Mouse (Mus musculus): Measurements from ENCODE around the gene Pinlyp.

Gene Pinlyp

DNA sequence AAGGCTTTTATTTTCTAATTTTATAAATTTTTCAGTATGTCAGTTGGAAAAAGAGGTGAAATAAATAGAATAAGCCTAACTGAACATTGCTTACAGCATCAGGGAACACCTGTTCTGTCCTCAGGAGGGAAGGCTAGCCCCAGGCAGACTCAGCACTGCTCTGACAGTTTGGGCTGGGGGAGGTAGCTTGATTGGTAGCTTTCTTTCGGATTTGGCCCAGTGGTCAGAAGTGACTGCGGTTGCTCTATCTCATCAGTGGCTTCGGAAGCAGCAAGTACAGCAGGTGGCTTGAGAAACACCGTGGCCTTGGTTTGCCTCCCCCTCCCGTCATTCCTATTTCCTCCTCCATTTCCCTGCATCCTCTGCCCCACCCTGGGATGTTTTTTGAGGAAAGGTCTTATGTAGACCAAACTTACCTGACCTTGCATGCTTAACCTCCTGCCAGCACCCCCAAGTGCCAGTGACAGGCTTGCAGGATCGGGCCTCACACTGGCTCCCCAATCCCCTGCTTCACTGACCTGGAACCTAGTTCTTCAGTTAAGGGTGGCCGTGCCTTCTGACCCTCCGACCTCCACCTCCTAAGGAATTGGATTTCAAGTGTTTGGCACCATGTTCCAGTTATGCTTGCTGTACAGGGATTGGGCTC is 17.4 kb upstream of the Pinlyp start:
- DNase-seq (ENCODE audit: low spot score) = no peak

DNA sequence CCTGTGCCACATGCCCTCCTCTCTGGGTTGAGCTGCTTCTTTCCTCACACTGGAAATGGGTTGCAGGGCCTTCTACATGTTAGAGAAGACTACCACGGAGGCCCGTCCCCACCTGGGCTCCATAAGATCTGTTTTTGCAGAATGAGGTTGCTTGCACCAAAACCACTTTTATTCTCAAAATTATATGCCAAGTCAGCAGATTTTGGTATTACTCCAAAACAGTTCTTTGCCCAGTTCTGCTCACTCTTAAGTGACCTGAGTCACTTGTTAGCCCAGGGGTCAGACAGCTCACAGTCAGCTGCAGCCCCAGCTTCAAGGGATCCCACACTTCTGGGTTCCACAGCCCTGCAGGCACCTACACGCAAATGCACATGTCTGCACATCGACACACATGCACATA is 15.5 kb upstream of the Pinlyp start:
- no peak for DNase-seq (ENCODE audit: low spot score)

DNA sequence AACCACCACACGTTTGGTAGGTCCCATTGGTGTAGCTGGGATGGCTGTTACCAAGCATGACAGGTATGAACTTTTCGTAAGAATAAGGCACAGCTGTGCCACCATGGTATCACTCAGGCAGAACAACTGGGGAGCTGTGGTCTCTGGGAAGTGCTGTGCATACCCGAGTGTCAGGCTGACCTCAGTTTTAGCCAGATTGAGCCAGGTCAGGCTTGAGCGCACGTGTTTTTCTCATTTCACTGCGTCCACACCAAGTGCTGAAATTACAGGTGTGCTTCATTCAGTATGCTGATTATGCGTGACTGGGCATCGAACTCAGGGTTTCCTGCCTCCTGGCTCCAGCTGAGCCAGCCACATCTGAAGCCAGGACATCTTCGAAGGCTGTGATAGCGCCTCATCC is 9.9 kb upstream of the Pinlyp start:
- no peak for DNase-seq (ENCODE audit: low spot score)

DNA sequence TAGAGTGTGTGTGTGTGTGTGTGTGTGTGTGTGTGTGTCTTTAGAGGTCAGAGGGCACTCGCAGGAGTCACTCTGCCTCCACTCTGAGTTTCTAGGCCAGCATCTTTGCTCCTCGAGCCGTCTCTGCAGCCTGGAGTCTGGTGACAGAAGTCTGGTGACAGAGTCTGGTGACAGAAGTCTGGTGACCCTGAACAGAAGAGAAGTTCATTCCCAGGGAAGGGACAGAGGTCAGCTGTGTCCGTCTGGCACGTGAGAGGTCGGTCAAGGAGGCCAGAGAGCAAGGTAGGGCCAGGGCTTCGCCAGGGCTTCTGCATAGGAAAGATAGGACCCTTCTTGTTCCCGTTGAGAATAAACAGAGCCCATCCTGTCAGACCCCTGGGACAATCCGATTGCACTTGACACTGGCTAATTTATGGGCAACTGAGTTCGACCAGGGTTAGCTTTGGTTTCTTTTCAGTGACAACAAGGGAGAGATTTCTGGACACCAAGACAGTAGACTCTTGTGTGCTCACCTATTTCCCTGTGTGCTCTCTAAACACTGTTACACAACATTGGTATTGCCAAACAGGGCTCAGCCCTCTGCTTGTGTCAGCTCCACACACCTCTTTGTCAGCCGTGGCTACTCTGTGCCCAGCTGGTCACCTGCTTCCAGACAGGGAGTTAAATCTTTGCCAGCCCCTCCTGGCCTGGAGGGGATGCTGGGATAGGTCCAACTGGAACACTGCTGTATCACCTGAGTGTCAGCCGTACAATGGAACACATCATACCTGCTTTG is 6.3 kb upstream of the Pinlyp start:
- DNase-seq (ENCODE audit: low spot score) = no peak

DNA sequence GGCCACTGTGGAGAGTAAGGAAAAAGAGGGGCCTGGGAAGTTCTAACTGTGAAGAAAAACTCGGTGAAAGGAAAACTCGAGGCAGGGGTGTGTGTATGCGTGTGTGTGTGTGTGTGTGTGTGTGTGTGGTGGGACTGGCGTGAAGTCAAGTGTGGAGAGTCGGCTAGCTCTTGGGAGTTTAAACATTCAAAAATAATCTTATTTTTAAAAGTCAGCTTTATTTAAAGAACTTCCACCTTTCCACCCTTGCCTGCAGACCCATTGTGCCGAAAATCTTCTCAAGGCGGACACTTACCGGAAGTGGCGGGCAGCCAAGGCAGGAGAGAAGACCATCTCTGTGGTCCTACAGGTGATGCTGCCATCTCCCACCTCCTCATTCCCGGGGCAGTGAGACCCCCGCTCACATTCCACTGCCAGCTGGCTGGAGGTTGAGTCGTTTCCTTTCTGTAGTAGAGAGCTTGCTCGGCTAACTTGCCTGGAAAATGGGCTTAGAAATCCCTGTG is 1.7 kb upstream of the Pinlyp start:
- no peak for DNase-seq (ENCODE audit: low spot score)

DNA sequence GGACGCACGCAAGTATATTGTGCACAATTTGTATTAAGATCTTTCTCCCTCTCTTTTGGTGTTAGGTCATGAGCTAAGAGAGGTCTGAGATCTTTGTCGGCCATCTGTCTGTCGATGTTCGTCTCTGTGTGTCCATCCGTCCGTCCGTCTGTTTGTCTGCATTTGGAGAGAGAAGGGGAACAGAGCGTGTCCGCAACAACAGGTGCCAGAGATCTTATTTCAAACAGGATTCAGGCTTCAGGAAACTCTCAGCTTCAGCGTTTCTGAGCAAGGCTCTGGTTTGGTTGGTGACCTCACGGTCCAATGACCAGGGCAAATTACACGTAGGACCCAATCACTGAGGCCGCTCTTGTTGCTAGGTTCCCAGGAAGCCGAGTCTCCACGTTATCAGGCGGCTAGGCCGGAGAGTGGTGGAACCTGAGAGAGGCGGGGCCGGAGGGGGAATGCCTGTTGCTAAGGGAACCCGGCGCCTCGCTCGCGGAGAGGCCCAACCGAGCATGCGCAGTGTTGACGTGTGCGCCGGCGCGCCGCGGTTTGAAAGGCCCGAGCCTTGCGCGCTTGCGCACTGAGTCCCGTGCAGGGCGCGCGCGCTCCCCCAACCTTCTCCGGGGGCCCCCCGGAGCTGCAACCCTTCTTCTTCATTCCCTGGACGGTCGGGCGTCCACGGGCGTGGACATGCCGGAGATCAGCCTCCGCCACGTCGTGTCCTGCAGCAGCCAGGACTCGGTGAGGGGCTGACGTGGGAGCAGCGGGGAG is 894 bp upstream of the Pinlyp start:
- DNase-seq (ENCODE audit: low spot score) = peak; percentile 100

DNA sequence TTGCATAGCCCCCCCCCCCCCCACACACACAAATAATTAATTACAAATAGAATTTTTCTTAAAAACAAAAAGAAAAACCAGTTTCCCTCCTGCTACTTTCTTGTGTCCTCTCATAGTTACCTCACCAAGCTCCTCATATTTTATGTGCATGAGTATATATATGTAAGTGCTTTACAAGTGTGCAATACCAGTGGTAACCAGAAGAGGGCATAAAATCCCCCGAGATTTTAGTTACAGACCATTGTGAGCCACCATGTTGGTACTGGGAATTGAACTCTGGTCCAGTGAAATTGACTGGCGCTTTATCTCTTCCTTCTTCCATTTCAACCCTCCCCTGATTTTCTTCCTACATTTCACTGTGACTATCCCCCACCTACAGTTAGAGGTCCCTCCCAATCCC is 1.4 kb downstream of the Pinlyp start:
- no peak for DNase-seq (ENCODE audit: low spot score)

DNA sequence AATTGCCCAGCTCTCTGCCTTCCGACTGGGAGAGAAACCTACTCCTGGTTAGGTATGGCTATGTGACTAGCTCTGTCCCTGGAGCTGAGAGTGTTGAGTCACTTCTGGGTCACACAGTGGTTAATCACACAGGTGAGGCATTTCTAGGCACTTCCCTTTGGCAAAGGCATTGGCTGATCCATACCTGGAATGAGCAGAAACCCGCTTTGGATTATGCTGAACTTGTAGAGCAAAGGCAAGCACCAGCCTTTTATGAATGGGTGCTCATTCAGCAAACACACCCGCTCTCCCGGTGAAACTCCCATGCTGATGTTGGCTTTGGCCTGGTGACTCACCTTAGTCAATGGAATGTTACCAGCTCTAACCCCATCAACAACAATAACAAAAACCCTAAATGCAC is 6.2 kb downstream of the Pinlyp start:
- DNase-seq (ENCODE audit: low spot score) = no peak

DNA sequence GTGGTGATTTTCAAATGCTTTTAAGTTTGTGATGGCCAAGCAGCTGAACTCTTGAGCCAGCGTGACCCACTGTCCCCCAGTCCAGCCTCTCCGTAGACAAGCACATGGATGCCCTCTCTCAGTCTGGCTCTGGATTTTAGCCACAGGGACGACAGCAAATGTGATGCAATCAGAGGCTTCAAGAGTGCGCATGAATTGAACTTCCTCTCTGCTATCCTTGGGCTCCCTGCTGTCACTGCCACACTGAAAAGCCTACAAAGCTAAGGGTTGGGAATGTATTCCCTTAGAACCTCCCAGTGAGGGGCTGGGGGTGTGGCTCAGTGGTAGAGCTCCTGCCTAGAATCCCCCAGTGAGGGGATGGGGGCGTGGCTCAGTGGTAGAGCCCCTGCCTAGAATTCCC is 7.2 kb downstream of the Pinlyp start:
- no peak for DNase-seq (ENCODE audit: low spot score)

DNA sequence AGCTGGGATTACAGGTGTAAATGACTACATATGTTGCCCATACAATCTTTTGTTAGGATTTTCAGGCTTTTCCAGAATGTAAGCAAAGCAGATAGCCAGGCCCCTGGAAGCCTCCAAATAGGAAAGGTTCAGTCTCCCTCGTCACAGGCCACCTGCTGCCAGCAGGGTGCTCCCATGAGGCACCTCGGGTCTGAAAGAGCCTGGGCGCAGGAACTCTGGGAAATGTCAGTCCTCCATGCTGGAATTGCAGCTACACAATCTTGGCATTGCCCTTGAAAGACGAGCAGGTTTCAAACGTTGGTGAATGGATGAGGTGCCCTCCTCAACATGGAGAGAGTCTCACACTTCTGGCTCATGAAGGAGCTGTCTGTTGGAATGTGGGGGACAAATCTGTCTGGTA is 7.8 kb downstream of the Pinlyp start:
- DNase-seq (ENCODE audit: low spot score) = no peak

DNA sequence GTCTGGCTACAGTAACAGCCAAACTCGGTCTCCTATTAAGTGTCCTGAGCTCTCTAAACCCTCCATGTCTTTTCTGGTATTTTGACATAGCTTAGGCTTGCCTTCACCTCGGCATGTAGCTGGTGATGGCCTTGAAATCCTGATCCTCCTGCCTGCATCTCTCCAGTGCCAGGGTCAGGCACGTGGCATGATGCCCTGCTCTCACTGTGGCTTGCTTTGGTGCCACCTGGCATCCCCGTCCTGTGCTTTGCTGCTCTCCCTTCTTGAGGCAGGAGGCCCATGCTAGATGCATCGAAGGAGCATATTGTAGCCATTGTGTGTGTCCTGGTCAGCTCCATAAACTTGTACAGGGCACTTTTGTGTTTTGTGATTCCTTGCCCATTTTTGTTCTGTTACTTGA is 8.3 kb downstream of the Pinlyp start:
- DNase-seq (ENCODE audit: low spot score) = no peak

DNA sequence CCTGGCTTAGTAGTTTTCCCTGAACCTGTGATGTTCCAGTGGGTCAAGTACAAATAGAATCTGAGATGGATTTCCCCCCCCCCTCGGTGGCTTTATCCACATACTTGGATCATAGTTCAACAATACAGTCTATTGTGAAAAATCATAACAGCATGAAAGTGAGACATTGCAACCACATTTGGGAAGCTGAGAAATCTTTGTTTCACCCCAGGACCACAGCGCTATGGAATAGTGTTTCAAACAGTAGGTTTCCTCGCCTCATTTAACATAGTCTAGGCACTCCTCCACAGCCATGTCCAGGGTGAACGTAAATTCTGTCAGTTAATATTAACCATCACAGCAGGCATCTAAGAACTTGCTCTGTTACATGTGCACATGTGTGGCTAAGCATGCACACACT is 8.8 kb downstream of the Pinlyp start:
- no peak for DNase-seq (ENCODE audit: low spot score)

DNA sequence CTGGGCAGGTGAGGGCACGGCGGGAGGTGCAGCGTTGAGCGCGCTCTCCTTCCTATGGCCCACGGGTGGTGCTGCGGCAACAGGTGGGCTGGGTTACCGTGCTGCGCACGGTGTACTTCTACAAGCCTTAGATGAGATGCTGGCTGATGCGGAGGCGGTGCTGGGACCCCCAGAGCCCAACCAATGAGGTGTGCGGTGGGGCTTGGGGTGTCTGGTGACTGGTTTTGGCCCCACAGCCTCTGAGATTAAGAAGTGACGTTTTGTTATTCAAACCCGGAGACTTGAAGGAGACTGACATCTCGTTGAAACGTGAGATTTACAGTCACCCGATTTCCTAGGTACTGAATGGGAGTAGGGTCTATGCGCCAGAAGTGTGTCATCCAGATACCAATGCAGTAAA is 11.6 kb downstream of the Pinlyp start:
- no peak for DNase-seq (ENCODE audit: low spot score)

DNA sequence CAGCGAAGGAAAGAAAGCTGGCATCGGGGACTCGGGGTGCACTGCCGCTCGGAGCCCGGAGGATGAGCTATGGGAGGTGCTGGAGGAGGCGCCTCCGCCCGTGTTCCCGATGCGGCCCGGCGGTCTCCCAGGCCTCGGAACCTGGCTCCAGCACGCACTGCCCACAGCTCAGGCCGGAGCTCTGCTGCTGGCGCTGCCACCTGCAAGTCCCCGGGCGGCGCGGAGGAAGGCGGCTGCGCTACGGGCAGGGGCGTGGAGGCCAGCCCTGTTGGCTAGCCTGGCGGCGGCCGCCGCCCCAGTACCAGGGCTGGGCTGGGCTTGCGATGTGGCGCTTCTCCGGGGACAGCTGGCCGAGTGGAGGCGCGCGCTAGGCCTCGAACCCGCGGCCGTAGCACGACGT is 12.1 kb downstream of the Pinlyp start:
- DNase-seq (ENCODE audit: low spot score) = no peak

DNA sequence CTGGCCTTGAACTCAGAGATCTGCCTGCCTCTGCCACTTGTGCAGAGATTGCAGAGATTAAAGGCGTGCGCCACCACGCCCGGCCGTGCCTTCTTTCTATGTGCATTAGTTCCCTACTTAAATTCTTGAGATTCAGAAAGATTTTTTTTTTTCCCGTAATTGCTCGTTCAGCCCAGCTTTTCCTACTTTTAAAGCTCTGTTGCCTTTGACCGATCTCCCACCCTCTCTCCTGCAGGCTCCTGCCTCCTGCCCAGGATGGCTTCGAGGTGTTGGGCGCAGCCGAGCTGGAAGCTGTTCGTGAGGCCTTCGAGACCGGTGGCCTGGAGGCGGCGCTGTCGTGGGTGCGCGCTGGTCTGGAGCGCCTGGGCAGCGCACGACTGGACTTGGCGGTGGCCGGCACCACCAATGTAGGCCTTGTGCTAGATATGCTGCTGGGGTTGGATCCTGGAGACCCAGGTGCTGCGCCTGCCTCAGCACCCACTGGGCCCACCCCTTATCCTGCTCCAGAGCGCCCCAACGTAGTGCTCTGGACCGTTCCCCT is 12.8 kb downstream of the Pinlyp start:
- DNase-seq (ENCODE audit: low spot score) = no peak

DNA sequence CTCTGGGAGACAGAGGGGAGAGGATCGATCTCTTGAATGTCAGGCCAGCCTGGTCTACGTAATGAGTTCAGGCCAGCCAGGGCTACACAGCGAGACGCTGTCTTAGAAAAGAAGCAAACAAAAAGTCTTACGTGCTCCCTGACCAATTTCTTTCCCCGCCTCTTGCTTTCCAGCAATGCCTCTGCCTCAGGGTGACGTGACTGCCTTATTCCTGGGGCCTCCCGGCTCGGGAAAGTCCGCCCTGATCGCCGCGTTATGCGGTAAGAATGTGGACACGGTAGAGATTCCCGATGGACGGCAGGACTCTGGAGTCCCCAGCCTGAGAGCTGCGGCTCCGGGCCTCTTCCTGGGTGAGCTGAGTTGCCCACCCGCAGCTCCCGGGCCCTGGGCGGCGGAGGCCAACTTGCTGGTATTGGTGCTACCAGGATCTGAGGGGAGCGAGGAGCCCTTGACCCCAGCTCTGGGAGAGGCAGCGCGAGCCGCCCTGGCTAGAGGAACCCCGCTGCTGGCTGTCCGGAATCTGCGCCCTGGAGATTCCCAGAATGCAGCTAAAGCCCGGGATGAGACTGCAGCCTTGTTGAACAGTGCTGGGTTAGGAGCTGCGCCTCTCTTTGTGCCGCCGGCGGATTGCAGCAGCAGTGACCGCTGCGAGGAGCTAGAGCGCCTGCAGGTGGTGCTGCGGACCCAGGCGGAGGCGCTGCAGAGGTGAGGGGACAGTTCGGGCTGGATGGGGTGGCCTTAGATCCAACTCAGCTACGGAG is 14.5 kb downstream of the Pinlyp start:
- DNase-seq (ENCODE audit: low spot score) = peak; percentile 87

DNA sequence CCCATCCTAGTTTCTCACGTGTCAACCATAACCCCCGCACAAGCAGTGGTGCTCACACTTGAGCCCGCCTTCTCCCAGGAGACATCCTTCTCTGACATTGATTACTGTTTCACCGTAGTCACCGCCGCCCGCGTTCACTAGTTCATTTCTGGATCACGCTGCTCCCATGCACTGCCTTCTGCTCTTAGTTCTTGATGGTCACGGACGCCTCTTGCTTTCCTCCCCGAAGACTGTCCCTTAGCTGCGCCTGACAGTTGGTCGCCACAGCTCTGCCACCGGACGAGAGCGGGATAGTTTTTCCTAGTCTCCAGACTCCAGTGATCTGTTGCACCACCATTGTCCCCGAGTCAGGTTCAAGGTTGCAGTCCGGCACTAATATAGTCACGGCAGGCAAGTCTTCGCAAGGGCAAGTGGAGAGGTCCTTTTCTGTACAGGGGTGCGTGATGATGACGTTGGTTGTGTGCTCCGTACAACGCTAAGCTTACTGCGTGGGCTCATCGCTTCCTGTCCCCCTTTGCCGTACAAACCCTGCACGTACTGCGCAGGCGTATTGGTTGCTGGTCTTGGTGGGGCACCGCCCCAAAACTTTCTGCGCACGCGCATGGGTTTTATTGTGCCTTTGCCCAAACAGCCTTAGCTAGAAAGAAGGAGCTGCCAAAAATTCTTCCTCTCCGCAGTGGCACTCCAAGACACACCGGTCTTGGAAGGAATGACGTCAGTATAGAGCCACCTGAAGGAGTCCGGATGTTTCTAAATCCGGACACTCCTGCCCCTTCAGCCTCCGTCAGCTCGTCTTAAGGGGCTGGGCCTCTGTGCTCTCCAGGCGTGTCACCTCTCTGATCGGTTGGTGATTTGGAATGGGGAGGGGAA is 15.6 kb downstream of the Pinlyp start, which contains the start of gene Irgq:
Gene Irgq, plus strand, starts transcription at position 628 of the 870 bp plus-strand sequence.
- DNase-seq (ENCODE audit: low spot score) = peak; percentile 100

DNA sequence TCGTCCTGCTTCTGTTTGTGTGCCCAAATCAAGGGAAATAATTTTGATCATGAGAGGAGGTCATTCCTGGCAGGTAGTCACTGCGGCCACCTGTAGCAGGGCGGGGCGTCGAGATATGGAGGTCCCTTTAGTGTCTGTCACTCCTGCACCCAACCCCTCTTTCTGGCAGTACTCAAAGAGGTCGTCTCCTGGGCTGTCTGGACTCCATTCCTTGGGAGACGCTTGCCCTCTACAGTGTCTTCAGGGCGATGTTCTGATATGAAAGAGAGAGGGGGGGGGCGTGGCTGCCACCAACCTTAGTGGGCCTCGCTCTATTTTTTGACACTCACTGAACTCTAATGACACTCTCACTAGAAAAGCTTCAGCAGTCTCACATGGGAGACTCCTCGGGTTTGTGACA is 16.3 kb downstream of the Pinlyp start:
- DNase-seq (ENCODE audit: low spot score) = no peak

DNA sequence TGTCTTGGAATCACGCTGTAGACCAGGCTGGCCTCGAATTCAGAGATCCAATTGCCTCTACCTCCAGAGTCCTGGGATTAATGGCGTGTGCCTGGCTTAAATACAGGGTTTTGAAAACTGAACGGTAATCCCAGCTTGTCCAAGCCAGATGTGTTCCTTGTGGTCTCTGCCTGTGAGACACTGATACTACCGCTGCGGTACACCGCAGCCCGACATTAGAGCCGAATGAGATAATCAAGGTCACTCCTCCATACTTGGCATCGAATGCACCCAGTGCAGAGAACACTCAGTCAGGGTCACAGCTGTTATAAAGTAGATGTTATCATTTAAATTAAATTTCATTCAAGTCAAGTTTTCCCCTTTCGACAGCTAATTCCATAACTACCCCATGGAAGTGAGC is 17.1 kb downstream of the Pinlyp start:
- DNase-seq (ENCODE audit: low spot score) = no peak

DNA sequence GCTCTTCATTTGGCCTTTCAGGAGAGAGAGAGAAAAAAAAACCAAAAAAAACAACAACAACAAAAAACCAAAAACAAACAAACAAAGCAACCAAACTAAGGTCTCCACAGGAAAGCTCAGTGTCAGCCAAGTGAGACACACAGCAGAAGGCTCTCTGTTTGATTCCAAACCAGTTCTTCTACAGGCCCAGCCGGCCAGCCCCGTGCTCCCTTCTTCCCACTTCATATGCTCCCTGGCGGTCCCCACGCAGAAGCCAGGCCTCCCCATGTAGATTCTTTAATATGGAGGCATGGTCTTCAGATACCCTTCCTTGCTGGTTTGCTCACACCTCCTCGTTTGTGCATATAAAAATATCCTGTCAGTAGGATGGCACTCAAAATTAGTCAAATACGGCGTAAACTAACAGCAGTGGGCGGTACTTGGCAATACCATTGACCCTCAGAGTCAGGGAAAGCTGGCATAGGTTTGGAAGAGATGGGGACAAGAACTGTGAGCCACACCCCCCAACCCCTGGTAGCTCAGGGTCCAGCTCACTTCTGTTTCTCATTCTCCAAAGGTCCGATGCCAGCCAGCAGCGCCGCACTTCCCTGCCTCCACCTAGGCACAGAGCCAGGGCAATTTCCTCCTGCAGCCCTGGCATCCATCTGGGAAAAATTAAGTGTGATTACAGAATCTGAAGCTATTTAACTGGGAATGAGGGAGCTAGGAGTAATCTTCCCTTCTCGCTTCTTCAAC is 20.1 kb downstream of the Pinlyp start:
- no peak for DNase-seq (ENCODE audit: low spot score)
